Mouse (Mus musculus) heart, adult 2 months (tissue): ENCODE results near the gene Susd6.

Source experiments
- CTCF ChIP-seq: fragments of 200-600 bp; IDR thresholded peaks from 2 replicates; pipeline ENCODE4 v1.8.1; 2022; ENCODE audit warnings: antibody characterized with exemption, mild to moderate bottlenecking, moderate library complexity
- POLR2A ChIP-seq: fragments of 200-500 bp; IDR thresholded peaks from 2 replicates; pipeline ENCODE4 v1.6.1; 2011; ENCODE audit warnings: mild to moderate bottlenecking, low read depth, low read length, control low read depth; ENCODE audit not compliant: insufficient read depth

GRCm38 (mm10) chr12:80744614-80745013, 45.7 kb upstream of the Susd6 start:
- TF ChIP-seq POLR2A (no peak), CTCF (no peak)
